Mouse (Mus musculus): ENCODE measurements around the gene Nfatc3.

DNA sequence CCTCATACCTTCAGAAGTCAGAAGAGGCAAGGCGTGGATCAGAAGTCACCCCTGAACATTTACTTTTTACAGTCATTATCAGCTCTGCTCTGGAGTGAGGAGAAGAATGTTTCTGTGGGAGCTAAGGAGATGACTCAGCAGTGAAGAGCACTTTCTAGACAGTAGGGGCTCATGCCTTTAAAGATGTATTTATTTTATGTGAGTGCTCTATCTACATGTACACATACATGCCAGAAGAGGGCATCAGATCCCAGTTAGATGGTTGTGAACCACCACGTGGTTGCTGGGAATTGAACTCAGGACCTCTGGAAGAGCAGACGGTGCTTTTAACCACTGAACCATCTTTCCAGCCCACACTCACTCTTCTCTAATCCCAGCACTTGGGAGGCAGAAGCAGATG, 68.4 kb downstream of the Nfatc3 start:
- TF ChIP-seq TCF12 (IDR thresholded peaks at IDR 0.05; ENCODE audit: low read depth, low read length) (no peak), POLR2A (IDR thresholded peaks at IDR 0.05; ENCODE audit: low read depth, low read length) (no peak)
